Mouse (Mus musculus) liver, embryonic 11.5 days (tissue): ENCODE results near the gene Ggcx. TPM values are rescaled to one million over a fixed set of nuclear protein-coding genes. Genes with fewer than 3 reads are reported as not detected.
A peak's percentile ranks its signal among the peaks of the same experiment; 100 is the strongest.

Source experiments
- ATAC-seq: fragments of 200-750 bp; cut with Nextera tagmentation; replicated peaks from 2 replicates; pipeline ENCODE4 v1.8.0; 2017; ENCODE audit warnings: moderate number of reproducible peaks, mild to moderate bottlenecking, moderate TSS enrichment, moderate library complexity; ENCODE audit not compliant: low FRiP score
- DNase-seq: peaks from one replicate; pipeline ENCODE4 v3.0.0-alpha.2; 2017; ENCODE audit warnings: low spot score
- H3K27ac ChIP-seq: fragments of 300-500 bp; sonication (generic); 2 replicates; pipeline ENCODE4 v1.5.1; 2014; ENCODE audit warnings: mild to moderate bottlenecking, low read depth, low read length, control low read depth
- H3K27me3 ChIP-seq: fragments of 300-500 bp; sonication (generic); replicated peaks from 2 replicates; pipeline ENCODE4 v1.6.1; 2014; ENCODE audit warnings: low read length, mixed read lengths; ENCODE audit not compliant: control insufficient read depth, insufficient read depth
- H3K36me3 ChIP-seq: fragments of 300-500 bp; sonication (generic); 2 replicates; pipeline ENCODE4 v1.6.1; 2014; ENCODE audit warnings: mild to moderate bottlenecking, low read length, moderate library complexity, mixed read lengths; ENCODE audit not compliant: control insufficient read depth, insufficient read depth
- H3K4me1 ChIP-seq: fragments of 300-500 bp; sonication (generic); replicated peaks from 2 replicates; pipeline ENCODE4 v1.6.1; 2014; ENCODE audit warnings: low read length, mixed read lengths; ENCODE audit not compliant: control insufficient read depth, insufficient read depth
- H3K4me2 ChIP-seq: fragments of 300-500 bp; sonication (generic); 2 replicates; pipeline ENCODE4 v1.6.1; 2014; ENCODE audit warnings: mild to moderate bottlenecking, control low read depth, moderate library complexity
- H3K4me3 ChIP-seq: fragments of 300-500 bp; sonication (generic); 2 replicates; pipeline ENCODE4 v1.5.1; 2014; ENCODE audit warnings: low read depth, low read length, control low read depth
- H3K9ac ChIP-seq: fragments of 300-500 bp; sonication (generic); 2 replicates; pipeline ENCODE4 v1.6.1; 2014; ENCODE audit warnings: low read depth, low read length, control low read depth
- H3K9me3 ChIP-seq: fragments of 300-500 bp; sonication (generic); 2 replicates; pipeline ENCODE4 v1.6.1; 2016; ENCODE audit warnings: low read length, inconsistent platforms, mixed read lengths; ENCODE audit not compliant: control insufficient read depth
- WGBS: fragments of 180-500 bp; shearing (Covaris S2); extraction: QIAGEN DNeasy Blood & Tissue Kit; methylation state at CpG from one replicate; pipeline ENCODE4 v1.1.7; 2014; 5-methylcytosine and 5-hydroxymethylcytosine counted together
- polyA plus RNA-seq: library from polyadenylated mRNA; unstranded; fragments of >200 nt; fragmentation: Nextera tagmentation; extraction: Ambion mirVana; gene quantifications from 2 replicates; pipeline ENCODE4 v1.2.1, GENCODE M21; 2014

The Ggcx gene
- 24.1 and 26.9 TPM in 2 replicates for polyA plus RNA-seq

GRCm38 (mm10) chr6:72414076-72414756, at the start of gene Ggcx:
Ggcx (plus strand) TSS chr6:72414308.
- peak within 1 kb of the TSS; percentile 81 for H3K4me2 ChIP-seq
- WGBS = 2% methylated on average over 33 of the region's 33 CpGs
- 0 out of 2 replicates have a peak within 1 kb of the TSS, but pooled peaks have one; percentile 30 for H3K27ac ChIP-seq
- peaks cover 29% of the 10 kb centered on the region for H3K4me1 ChIP-seq
- peaks cover 11% of the 10 kb centered on the region for H3K36me3 ChIP-seq
- peak within 1 kb of the TSS; percentile 86 for H3K9ac ChIP-seq
- ATAC-seq = peak; percentile 90
- H3K27me3 ChIP-seq = no peaks in the 10 kb centered on the region
- DNase-seq = peak; percentile 97
- H3K9me3 ChIP-seq = no peaks in the 10 kb centered on the region
- H3K4me3 ChIP-seq = peak within 1 kb of the TSS; percentile 79

GRCm38 (mm10) chr6:72364985-72365384, 49.1 kb upstream of the Ggcx start:
- H3K36me3 ChIP-seq = peaks cover 14% of the 10 kb centered on the region; the same call in 1 of the 2 replicates
- H3K4me2 ChIP-seq = no peak overlapping the region
- H3K27me3 ChIP-seq = no peaks in the 10 kb centered on the region
- no peak overlapping the region for H3K4me3 ChIP-seq
- no peak overlapping the region for H3K27ac ChIP-seq
- H3K4me1 ChIP-seq = peaks cover 27% of the 10 kb centered on the region
- ATAC-seq (no peak), DNase-seq (no peak)
- 70% methylated on average over 6 of the region's 6 CpGs for WGBS
- no peaks in the 10 kb centered on the region for H3K9me3 ChIP-seq
- H3K9ac ChIP-seq = no peak overlapping the region

GRCm38 (mm10) chr6:72366304-72366703, 47.8 kb upstream of the Ggcx start:
- ATAC-seq = no peak
- H3K4me1 ChIP-seq = peaks cover 24% of the 10 kb centered on the region
- WGBS = 65% methylated on average over 3 of the region's 3 CpGs
- no peak overlapping the region for H3K27ac ChIP-seq
- H3K27me3 ChIP-seq = no peaks in the 10 kb centered on the region
- H3K9me3 ChIP-seq = no peaks in the 10 kb centered on the region
- no peak overlapping the region for H3K4me3 ChIP-seq
- DNase-seq = no peak
- no peak overlapping the region for H3K9ac ChIP-seq
- no peak overlapping the region for H3K4me2 ChIP-seq
- peaks cover 9% of the 10 kb centered on the region; the same call in 1 of the 2 replicates for H3K36me3 ChIP-seq

GRCm38 (mm10) chr6:72366844-72367443, 47.2 kb upstream of the Ggcx start, which contains the start of gene Rnf181:
Rnf181 (minus strand) TSS chr6:72366956.
- no peak for DNase-seq
- Histone ChIP-seq H3K27me3 (no peaks in the 10 kb centered on the region), H3K36me3 (peaks cover 9% of the 10 kb centered on the region; the same call in 1 of the 2 replicates), H3K9me3 (no peaks in the 10 kb centered on the region), H3K27ac (no peak within 1 kb of the TSS), H3K9ac (no peak within 1 kb of the TSS), H3K4me2 (no peak within 1 kb of the TSS), H3K4me1 (peaks cover 24% of the 10 kb centered on the region), H3K4me3 (no peak within 1 kb of the TSS)
- 76% methylated on average over 4 of the region's 4 CpGs for WGBS
- ATAC-seq = no peak

- ATAC-seq (no peak), DNase-seq (no peak)
- Histone ChIP-seq H3K4me2 (no peak overlapping the region), H3K9me3 (no peaks in the 10 kb centered on the region), H3K4me3 (no peak overlapping the region), H3K27ac (no peak overlapping the region), H3K27me3 (no peaks in the 10 kb centered on the region), H3K9ac (no peak overlapping the region), H3K36me3 (peaks cover 9% of the 10 kb centered on the region; the same call in 1 of the 2 replicates), H3K4me1 (peaks cover 24% of the 10 kb centered on the region)
- WGBS = 76% methylated on average over 4 of the region's 4 CpGs
Measured at GRCm38 (mm10) chr6:72367460-72367974, 46.6 kb upstream of the Ggcx start.

- WGBS = 77% methylated on average over 4 of the region's 4 CpGs
- no peak overlapping the region for H3K4me3 ChIP-seq
- H3K4me2 ChIP-seq = no peak overlapping the region
- H3K27ac ChIP-seq = no peak overlapping the region
- no peaks in the 10 kb centered on the region for H3K9me3 ChIP-seq
- H3K9ac ChIP-seq = 0 out of 2 replicates have a peak overlapping the region, but pooled peaks have one; percentile 9
- peaks cover 33% of the 10 kb centered on the region for H3K4me1 ChIP-seq
- no peaks in the 10 kb centered on the region for H3K27me3 ChIP-seq
- DNase-seq (no peak), ATAC-seq (no peak)
- peaks cover 9% of the 10 kb centered on the region; the same call in 1 of the 2 replicates for H3K36me3 ChIP-seq
Measured at GRCm38 (mm10) chr6:72369557-72369956, 44.6 kb upstream of the Ggcx start.

GRCm38 (mm10) chr6:72370091-72370490, 44.0 kb upstream of the Ggcx start:
- 78% methylated on average over 12 of the region's 12 CpGs for WGBS
- ATAC-seq = no peak

GRCm38 (mm10) chr6:72371147-72371546, 43.0 kb upstream of the Ggcx start:
- Histone ChIP-seq H3K27ac (peak overlapping the region; percentile 16; the same call in 1 of the 2 replicates), H3K9ac (no peak overlapping the region)
- ATAC-seq = no peak

More at GRCm38 (mm10) chr6:72370091-72370490, 44.0 kb upstream of the Ggcx start:
- Histone ChIP-seq H3K4me2 (no peak overlapping the region), H3K27ac (peak overlapping the region; percentile 13; the same call in 1 of the 2 replicates), H3K4me1 (peaks cover 38% of the 10 kb centered on the region), H3K9ac (no peak overlapping the region), H3K36me3 (peaks cover 9% of the 10 kb centered on the region; the same call in 1 of the 2 replicates), H3K27me3 (no peaks in the 10 kb centered on the region), H3K9me3 (no peaks in the 10 kb centered on the region), H3K4me3 (no peak overlapping the region)
- DNase-seq = no peak

More at GRCm38 (mm10) chr6:72371147-72371546, 43.0 kb upstream of the Ggcx start:
- Histone ChIP-seq H3K4me1 (peaks cover 38% of the 10 kb centered on the region), H3K27me3 (no peaks in the 10 kb centered on the region), H3K4me3 (no peak overlapping the region), H3K36me3 (peaks cover 9% of the 10 kb centered on the region; the same call in 1 of the 2 replicates), H3K4me2 (no peak overlapping the region), H3K9me3 (no peaks in the 10 kb centered on the region)
- 57% methylated on average over 5 of the region's 5 CpGs for WGBS
- no peak for DNase-seq
